Mouse (Mus musculus) erythroblast, embryonic 14.5 days (primary cell): Measurements from ENCODE around the gene Lmbr1. TPM values are rescaled to one million over a fixed set of nuclear protein-coding genes. Genes with fewer than 3 reads are reported as not detected.
A peak's percentile ranks its signal among the peaks of the same experiment; 100 is the strongest.

Source experiments
- H3K27me3 ChIP-seq: 2 replicates; pipeline ENCODE4 v1.6.1; 2012; ENCODE audit warnings: inconsistent platforms; ENCODE audit not compliant: control insufficient read depth
- H3K36me3 ChIP-seq: 2 replicates; pipeline ENCODE4 v1.6.1; 2012; ENCODE audit warnings: mild to moderate bottlenecking, inconsistent platforms; ENCODE audit not compliant: control insufficient read depth
- H3K4me1 ChIP-seq: 2 replicates; pipeline ENCODE4 v1.6.1; 2012; ENCODE audit warnings: inconsistent platforms; ENCODE audit not compliant: control insufficient read depth
- H3K4me3 ChIP-seq: replicated peaks from 2 replicates; pipeline ENCODE3; 2012; ENCODE audit warnings: moderate library complexity, mild to moderate bottlenecking, inconsistent platforms
- H3K9me3 ChIP-seq: 2 replicates; pipeline ENCODE4 v1.6.1; 2012; ENCODE audit warnings: low read length, inconsistent platforms, mixed read lengths; ENCODE audit not compliant: control insufficient read depth
- GATA1 ChIP-seq: IDR thresholded peaks from 2 replicates; pipeline ENCODE4 v1.6.1; 2012; ENCODE audit warnings: low read length, inconsistent platforms, mixed read lengths
- TAL1 ChIP-seq: IDR thresholded peaks from 3 replicates; pipeline ENCODE4 v1.6.1; 2012; ENCODE audit warnings: low read length, inconsistent platforms, mixed read lengths
- polyA plus RNA-seq: library from polyadenylated mRNA; stranded (reverse); fragments of >175 nt; gene quantifications from 2 replicates; pipeline ENCODE4 v1.2.3, GENCODE M21; 2012

Lmbr1 gene
- polyA plus RNA-seq, 1 experiment: 0.17 TPM

GRCm38 (mm10) chr5:29380091-29380490, 1.9 kb upstream of the Lmbr1 start:
- Histone ChIP-seq H3K4me1 (peaks cover 39% of the 10 kb centered on the region), H3K4me3 (no peak overlapping the region), H3K36me3 (no peaks in the 10 kb centered on the region), H3K27me3 (peaks cover 6% of the 10 kb centered on the region), H3K9me3 (no peaks in the 10 kb centered on the region)
- TF ChIP-seq TAL1: no peak
- no peak for TF ChIP-seq GATA1

- peaks cover 6% of the 10 kb centered on the region for H3K27me3 ChIP-seq
- peaks cover 39% of the 10 kb centered on the region for H3K4me1 ChIP-seq
- no peaks in the 10 kb centered on the region for H3K36me3 ChIP-seq
- no peak for TF ChIP-seq GATA1
- TF ChIP-seq TAL1: no peak
- peak overlapping the region; percentile 78 for H3K4me3 ChIP-seq
- no peaks in the 10 kb centered on the region for H3K9me3 ChIP-seq
Observed at GRCm38 (mm10) chr5:29377590-29378297, 446 bp downstream of the Lmbr1 start.

GRCm38 (mm10) chr5:29363511-29363910, 14.7 kb downstream of the Lmbr1 start:
- H3K27me3 ChIP-seq: no peaks in the 10 kb centered on the region
- H3K4me1 ChIP-seq: peaks cover 6% of the 10 kb centered on the region
- H3K4me3 ChIP-seq: no peak overlapping the region
- no peaks in the 10 kb centered on the region for H3K9me3 ChIP-seq
- TF ChIP-seq TAL1 (no peak), GATA1 (no peak)
- peaks cover 45% of the 10 kb centered on the region for H3K36me3 ChIP-seq

GRCm38 (mm10) chr5:29335836-29336235, 42.4 kb downstream of the Lmbr1 start:
- Histone ChIP-seq H3K9me3 (no peaks in the 10 kb centered on the region), H3K4me3 (no peak overlapping the region), H3K36me3 (no peaks in the 10 kb centered on the region), H3K4me1 (no peaks in the 10 kb centered on the region), H3K27me3 (no peaks in the 10 kb centered on the region)
- TF ChIP-seq TAL1: no peak
- TF ChIP-seq GATA1: no peak

GRCm38 (mm10) chr5:29322503-29322902, 55.7 kb downstream of the Lmbr1 start:
- no peaks in the 10 kb centered on the region for H3K9me3 ChIP-seq
- peaks cover 3% of the 10 kb centered on the region for H3K4me1 ChIP-seq
- TF ChIP-seq TAL1 (no peak), GATA1 (no peak)

GRCm38 (mm10) chr5:29309191-29309590, 69.0 kb downstream of the Lmbr1 start:
- Histone ChIP-seq H3K27me3 (no peaks in the 10 kb centered on the region), H3K4me1 (peaks cover 8% of the 10 kb centered on the region), H3K9me3 (no peaks in the 10 kb centered on the region), H3K36me3 (no peaks in the 10 kb centered on the region), H3K4me3 (no peak overlapping the region)
- TF ChIP-seq TAL1 (no peak), GATA1 (no peak)

More at GRCm38 (mm10) chr5:29322503-29322902, 55.7 kb downstream of the Lmbr1 start:
- H3K27me3 ChIP-seq: no peaks in the 10 kb centered on the region
- H3K36me3 ChIP-seq: no peaks in the 10 kb centered on the region
- no peak overlapping the region for H3K4me3 ChIP-seq

- TF ChIP-seq GATA1 (no peak), TAL1 (no peak)
- Histone ChIP-seq H3K36me3 (no peaks in the 10 kb centered on the region), H3K4me1 (no peaks in the 10 kb centered on the region), H3K9me3 (no peaks in the 10 kb centered on the region), H3K4me3 (no peak overlapping the region), H3K27me3 (no peaks in the 10 kb centered on the region)
Observed at GRCm38 (mm10) chr5:29293194-29293593, 85.0 kb downstream of the Lmbr1 start.

GRCm38 (mm10) chr5:29290110-29290509, 88.1 kb downstream of the Lmbr1 start:
- H3K27me3 ChIP-seq: no peaks in the 10 kb centered on the region
- no peaks in the 10 kb centered on the region for H3K36me3 ChIP-seq
- no peaks in the 10 kb centered on the region for H3K4me1 ChIP-seq
- TF ChIP-seq GATA1: no peak
- no peak for TF ChIP-seq TAL1
- H3K4me3 ChIP-seq: no peak overlapping the region
- H3K9me3 ChIP-seq: no peaks in the 10 kb centered on the region

- Histone ChIP-seq H3K9me3 (no peaks in the 10 kb centered on the region), H3K27me3 (no peaks in the 10 kb centered on the region), H3K4me3 (no peak overlapping the region), H3K4me1 (no peaks in the 10 kb centered on the region), H3K36me3 (no peaks in the 10 kb centered on the region)
- no peak for TF ChIP-seq GATA1
- no peak for TF ChIP-seq TAL1
Observed at GRCm38 (mm10) chr5:29289703-29290102, 88.5 kb downstream of the Lmbr1 start.
